Comparison of ENCODE assay signal across 9 mouse cellular contexts in genomic region chr1:165845366-165845765, GRCm38 (mm10). TPM values are rescaled to one million over a fixed set of nuclear protein-coding genes. Genes with fewer than 3 reads are reported as not detected.
DNase-seq lines count a peak whose midpoint lies in the region; ATAC-seq and TF ChIP-seq lines count a peak whose summit lies in the region.
"Had no signal": no experiment of that assay in that cellular context is flagged by ENCODE, and none has a peak within 500 bp of the region (broad histone marks: within the 10 kb centered on the region; RNA-seq: fewer than 3 reads in every experiment).

No protein-coding gene starts in this region.

- intact Hi-C loops in heart, adult 2 months (cut with DNase I) = loop anchor here (10.0 kb wide), 1 partner anchor 181 kb away; no protein-coding TSS in a partner anchor
- intact Hi-C loops in heart, postnatal 25 days (cut with DNase I) = no loop called here

- H3K27me3 ChIP-seq in heart, adult 2 months (ENCODE audit: control insufficient read depth, insufficient read depth, low read length) = no peaks in the 10 kb centered on the region
- H3K27me3 ChIP-seq in heart, embryonic 14.5 days (ENCODE audit: control insufficient read depth, insufficient read depth, low read length) = peaks cover 30% of the 10 kb centered on the region
- peaks cover 66% of the 10 kb centered on the region for H3K27me3 ChIP-seq in liver, embryonic 15.5 days
- peaks cover 30% of the 10 kb centered on the region for H3K27me3 ChIP-seq in neural tube, embryonic 11.5 days (ENCODE audit: control insufficient read depth, insufficient read depth, low read length)

- WGBS in heart, adult 2 months = 7% methylated on average over 14 of the region's 14 CpGs
- 9% methylated on average over 14 of the region's 14 CpGs for WGBS in heart, embryonic 14.5 days
- 7% methylated on average over 14 of the region's 14 CpGs for WGBS in liver, embryonic 15.5 days (ENCODE audit: insufficient replicate concordance)
- 4% methylated on average over 14 of the region's 14 CpGs for WGBS in neural tube, embryonic 11.5 days

- peak overlapping the region; percentile 79 for H3K9ac ChIP-seq in heart, adult 2 months (ENCODE audit: low read depth, low read length)
- H3K9ac ChIP-seq in heart, embryonic 14.5 days (ENCODE audit: low read length) = peak overlapping the region; percentile 69
- no peak overlapping the region for H3K9ac ChIP-seq in liver, embryonic 15.5 days
- H3K9ac ChIP-seq in neural tube, embryonic 11.5 days (ENCODE audit: low read length) = no peak overlapping the region

- DNase-seq in heart, adult 2 months = peak; percentile 44 to 46
- no peak for DNase-seq in heart, postnatal 25 days (ENCODE audit: low spot score)
- peak; percentile 59 for DNase-seq in adrenal gland, postnatal 14 days
- DNase-seq in neural tube, embryonic 11.5 days (ENCODE audit: low spot score) = no peak
- DNase-seq in layer of hippocampus, adult 9-10 months (ENCODE audit: low spot score) = no peak
- DNase-seq in urinary bladder, postnatal 10 days (ENCODE audit: low spot score) = no peak

- ATAC-seq in heart, embryonic 14.5 days (ENCODE audit: insufficient number of reproducible peaks, insufficient read depth, low FRiP score, low read depth) = peak; percentile 9; the same call in 1 of the 2 replicates
- ATAC-seq in liver, embryonic 15.5 days (ENCODE audit: insufficient read depth) = 0 out of 2 replicates have a peak, but pooled peaks have one; percentile 17
- no peak for ATAC-seq in neural tube, embryonic 11.5 days (ENCODE audit: insufficient read depth, low FRiP score, low TSS enrichment)

- H3K27ac ChIP-seq in heart, adult 2 months = peak overlapping the region; percentile 85
- no peak overlapping the region for H3K27ac ChIP-seq in heart, embryonic 14.5 days (replicated peaks in 1 of 2; ENCODE audit: control insufficient read depth in 1 of 2, insufficient read depth in 1 of 2, low read depth in 2 of 2, low read length in 2 of 2)
- no peak overlapping the region for H3K27ac ChIP-seq in liver, embryonic 15.5 days (replicated peaks)
- H3K27ac ChIP-seq in neural tube, embryonic 11.5 days (ENCODE audit: low read depth, low read length) = no peak overlapping the region

- H3K4me3 ChIP-seq in heart, adult 2 months = peak overlapping the region; percentile 52
- H3K4me3 ChIP-seq in heart, embryonic 14.5 days (ENCODE audit: control insufficient read depth in 1 of 2, insufficient read depth in 1 of 2, low read depth in 1 of 2, low read length in 2 of 2) = peak overlapping the region; percentile 49 to 64
- peak overlapping the region; percentile 54 for H3K4me3 ChIP-seq in liver, embryonic 15.5 days (replicated peaks)
- peak overlapping the region; percentile 41 for H3K4me3 ChIP-seq in neural tube, embryonic 11.5 days (ENCODE audit: low read depth, low read length)

- TF ChIP-seq CTCF in heart, adult 2 months (IDR thresholded peaks at IDR 0.05) = no peak

- no peak for TF ChIP-seq EP300 in heart, adult 2 months (IDR thresholded peaks at IDR 0.05; ENCODE audit: insufficient read depth, low read depth, low read length)

- H3K36me3 ChIP-seq in heart, adult 2 months (ENCODE audit: control insufficient read depth, insufficient read depth, low read length) = no peaks in the 10 kb centered on the region
- H3K36me3 ChIP-seq in heart, embryonic 14.5 days (ENCODE audit: control insufficient read depth, insufficient read depth, low read length) = no peaks in the 10 kb centered on the region
- no peaks in the 10 kb centered on the region for H3K36me3 ChIP-seq in liver, embryonic 15.5 days (replicated peaks)
- no peaks in the 10 kb centered on the region for H3K36me3 ChIP-seq in neural tube, embryonic 11.5 days (ENCODE audit: control insufficient read depth, insufficient read depth, low read length)

- no peaks in the 10 kb centered on the region for H3K9me3 ChIP-seq in heart, embryonic 14.5 days (ENCODE audit: control insufficient read depth, low read length)
- no peaks in the 10 kb centered on the region for H3K9me3 ChIP-seq in liver, embryonic 15.5 days (replicated peaks)
- no peaks in the 10 kb centered on the region for H3K9me3 ChIP-seq in neural tube, embryonic 11.5 days (ENCODE audit: control insufficient read depth, low read length)

- H3K4me1 ChIP-seq in heart, adult 2 months (ENCODE audit: control insufficient read depth, insufficient read depth, low read length) = peaks cover 11% of the 10 kb centered on the region
- H3K4me1 ChIP-seq in heart, embryonic 14.5 days (ENCODE audit: control insufficient read depth in 2 of 2, insufficient read depth in 2 of 2, low read length in 2 of 2) = peaks cover 8 to 12% of the 10 kb centered on the region in 2 experiments
- H3K4me1 ChIP-seq in liver, embryonic 15.5 days (replicated peaks) = peaks cover 42% of the 10 kb centered on the region
- H3K4me1 ChIP-seq in neural tube, embryonic 11.5 days (ENCODE audit: control insufficient read depth, insufficient read depth, low read length) = peaks cover 13% of the 10 kb centered on the region; the same call in 1 of the 2 replicates

- peak overlapping the region; percentile 100 for H3K4me2 ChIP-seq in heart, embryonic 14.5 days (ENCODE audit: low read length)
- peak overlapping the region; percentile 87 for H3K4me2 ChIP-seq in liver, embryonic 15.5 days
- peak overlapping the region; percentile 99 for H3K4me2 ChIP-seq in neural tube, embryonic 11.5 days (ENCODE audit: low read depth)

- no peaks in the 10 kb centered on the region for H3K79me2 ChIP-seq in heart, adult 2 months (replicated peaks; ENCODE audit: control insufficient read depth, insufficient read depth, low read length)

- no peak for TF ChIP-seq POLR2A in heart, adult 2 months (IDR thresholded peaks at IDR 0.05; ENCODE audit: insufficient read depth, low read depth, low read length)

RNA-seq across cellular contexts. Expression of gene Cd247, which starts 56.9 kb away (rescaled TPM):
- total RNA-seq in heart, adult 2 months (2021) = under 1 TPM; 0.52 to 0.76 TPM
- polyA plus RNA-seq in heart, adult 2 months (2012; rRNA removed) = 2.4 and 3.0 TPM in 2 replicates
- total RNA-seq in heart, postnatal 25 days (2021) = under 1 TPM; 0.39 to 0.60 TPM
- 1.3 and 9.1 TPM in 2 replicates for total RNA-seq in adrenal gland, postnatal 14 days (2021)
- 0.35 and 0.59 TPM in 2 replicates for polyA plus RNA-seq in heart, embryonic 14.5 days (2014; fragmentation: Nextera tagmentation; extraction: Ambion mirVana)
- polyA plus RNA-seq in liver, embryonic 15.5 days (2015; fragmentation: Nextera tagmentation; extraction: Ambion mirVana) = 0.20 TPM in 1 of 2 replicates, not detected in the other
- polyA plus RNA-seq in neural tube, embryonic 11.5 days (2014; fragmentation: Nextera tagmentation; extraction: Ambion mirVana) = 0.86 and 2.0 TPM in 2 replicates
- total RNA-seq: left cerebral cortex, postnatal 14 days had no signal

Comparison
In these comparisons a context has a peak if more than half of its experiments do, and no peak if none do; other contexts are left out.
1. DNase-seq: peak in heart, adult 2 months (2 of 2) and adrenal gland, postnatal 14 days (single experiment); none in heart, postnatal 25 days (single experiment), neural tube, embryonic 11.5 days (single experiment), layer of hippocampus, adult 9-10 months (single experiment) and urinary bladder, postnatal 10 days (single experiment).
2. H3K9ac ChIP-seq: peak in heart, adult 2 months (single experiment) and heart, embryonic 14.5 days (single experiment); none in liver, embryonic 15.5 days (single experiment) and neural tube, embryonic 11.5 days (single experiment).
3. Peak in every context shown above with its lines, with median percentiles within 50 percentile points of each other: H3K4me3 ChIP-seq and H3K4me2 ChIP-seq.